ENCODE assay signal across 27 mouse cellular contexts in genomic region chr8:106316506-106316905, GRCm38 (mm10). TPM values are rescaled to one million over a fixed set of nuclear protein-coding genes. Genes with fewer than 3 reads are reported as not detected.
DNase-seq lines count a peak whose midpoint lies in the region; ATAC-seq and TF ChIP-seq lines count a peak whose summit lies in the region.
"Had no signal": no experiment of that assay in that cellular context is flagged by ENCODE, and none has a peak within 500 bp of the region (broad histone marks: within the 10 kb centered on the region; RNA-seq: fewer than 3 reads in every experiment).

No protein-coding gene starts in this region.

- peak; percentile 51; the same call in 1 of the 2 replicates for ATAC-seq in megakaryocyte, adult 5-6 weeks (ENCODE audit: poor library complexity, severe bottlenecking)
- ATAC-seq in stomach, postnatal 0 days (ENCODE audit: low FRiP score, low TSS enrichment): no peak
- ATAC-seq: forebrain, embryonic 13.5 days; forebrain, embryonic 16.5 days; hindbrain, postnatal 0 days; inflammation-experienced regulatory T-cells, adult 6 months; Patski had no signal

- no peak for TF ChIP-seq RAD21 in CH12.LX (IDR thresholded peaks at IDR 0.05; ENCODE audit: low read depth, low read length)

- no peak overlapping the region for H3K4me3 ChIP-seq in CH12.LX (replicated peaks in 1 of 3; ENCODE audit: low read depth in 2 of 3, low read length in 2 of 3, poor library complexity in 1 of 3)
- no peak overlapping the region for H3K4me3 ChIP-seq in stomach, postnatal 0 days (ENCODE audit: low read depth, low read length)
- H3K4me3 ChIP-seq: embryonic facial prominence, embryonic 10.5 days; embryonic facial prominence, embryonic 13.5 days; erythroblast, embryonic 14.5 days; forebrain, embryonic 13.5 days; heart, embryonic 10.5 days; heart, embryonic 13.5 days had no signal

- in situ Hi-C loops in CH12.LX (cut with MboI; ENCODE audit: low pct_ligation_motif_present, low pct_unique_long_range_greater_than_20kb, low sequenced_read_pairs): no loop called here

- DNase-seq in B cell, adult 2 months: peak; percentile 46 to 56
- DNase-seq in CH12.LX (ENCODE audit: extremely low read depth): peak; percentile 60
- DNase-seq in stomach, postnatal 0 days (ENCODE audit: low spot score): no peak
- no peak for DNase-seq in left cerebral cortex, postnatal 25 days (ENCODE audit: low spot score in 2 of 2)
- no peak for DNase-seq in left cerebral cortex, postnatal 10 days (ENCODE audit: extremely low spot score in 1 of 2, low spot score in 2 of 2)
- DNase-seq: adrenal gland, postnatal 10 days; adrenal gland, postnatal 36 days; cerebellum, adult 2 months; cerebellum, adult 9-11 months; cerebellum, postnatal 25 days; embryo, embryonic 11 days; gastrocnemius, postnatal 10 days; heart, postnatal 14 days; heart, postnatal 4 days had no signal

- peak overlapping the region; percentile 44; the same call in 1 of the 2 replicates for H3K4me2 ChIP-seq in CH12.LX (ENCODE audit: insufficient read depth, low read depth, poor library complexity, severe bottlenecking)
- H3K4me2 ChIP-seq in stomach, postnatal 0 days (replicated peaks; ENCODE audit: low read depth): no peak overlapping the region
- H3K4me2 ChIP-seq: embryonic facial prominence, embryonic 13.5 days; forebrain, embryonic 13.5 days; heart, embryonic 13.5 days; hindbrain, embryonic 14.5 days had no signal

- H3K79me2 ChIP-seq in CH12.LX (replicated peaks; ENCODE audit: control insufficient read depth, extremely low read depth, insufficient read depth, poor library complexity, severe bottlenecking): no peaks in the 10 kb centered on the region

- no peaks in the 10 kb centered on the region for H3K36me3 ChIP-seq in CH12.LX (replicated peaks in 1 of 2; ENCODE audit: control insufficient read depth in 1 of 2, insufficient read depth in 1 of 2, low read length in 1 of 2)
- no peaks in the 10 kb centered on the region for H3K36me3 ChIP-seq in stomach, postnatal 0 days (ENCODE audit: control insufficient read depth, insufficient read depth, low read length)
- H3K36me3 ChIP-seq: embryonic facial prominence, embryonic 10.5 days; embryonic facial prominence, embryonic 13.5 days; G1E; heart, embryonic 10.5 days; heart, embryonic 13.5 days had no signal

- H3K9me3 ChIP-seq in CH12.LX (replicated peaks; ENCODE audit: low read length): peaks cover 3% of the 10 kb centered on the region
- H3K9me3 ChIP-seq in stomach, postnatal 0 days (ENCODE audit: control insufficient read depth, low read length): no peaks in the 10 kb centered on the region
- H3K9me3 ChIP-seq: embryonic facial prominence, embryonic 10.5 days; embryonic facial prominence, embryonic 13.5 days; forebrain, embryonic 13.5 days; G1E; heart, embryonic 10.5 days; heart, embryonic 13.5 days had no signal

- TF ChIP-seq POLR2A in CH12.LX (IDR thresholded peaks at IDR 0.05; ENCODE audit: low read depth, low read length): no peak

- no peak overlapping the region for H3K9ac ChIP-seq in CH12.LX (ENCODE audit: insufficient read depth, low read depth)
- no peak overlapping the region for H3K9ac ChIP-seq in stomach, postnatal 0 days (ENCODE audit: low read length)
- H3K9ac ChIP-seq: embryonic facial prominence, embryonic 13.5 days; forebrain, embryonic 13.5 days; heart, embryonic 13.5 days; hindbrain, embryonic 14.5 days had no signal

- H3K27ac ChIP-seq in CH12.LX (ENCODE audit: insufficient read depth, low read depth): no peak overlapping the region
- H3K27ac ChIP-seq in stomach, postnatal 0 days (replicated peaks): 0 out of 2 replicates have a peak overlapping the region, but pooled peaks have one; percentile 18
- H3K27ac ChIP-seq: embryonic facial prominence, embryonic 10.5 days; embryonic facial prominence, embryonic 13.5 days; forebrain, embryonic 13.5 days; heart, embryonic 10.5 days; heart, embryonic 13.5 days; hindbrain, embryonic 14.5 days; hindbrain, postnatal 0 days had no signal

- whole genome bisulfite sequencing in stomach, postnatal 0 days: 68% methylated on average over 10 of the region's 10 CpGs

- intact Hi-C loops in left cerebral cortex, postnatal 25 days (cut with DNase I): no loop called here
- intact Hi-C loops in left cerebral cortex, postnatal 10 days (cut with DNase I): no loop called here

- TF ChIP-seq EP300 in CH12.LX (IDR thresholded peaks at IDR 0.05; ENCODE audit: low read length): peak; percentile 61; the same call in 1 of the 2 replicates
- TF ChIP-seq EP300 in stomach, postnatal 0 days (optimal IDR thresholded peaks at IDR 0.05): no peak

- TF ChIP-seq CTCF in CH12.LX (conservative IDR thresholded peaks at IDR 0.05 in 1 of 2, IDR thresholded peaks at IDR 0.05 in 1 of 2; ENCODE audit: low read depth in 2 of 2, low read length in 2 of 2): no peak
- no peak for TF ChIP-seq CTCF in stomach, postnatal 0 days (IDR thresholded peaks at IDR 0.05; ENCODE audit: low read depth)

- peaks cover 14% of the 10 kb centered on the region for H3K27me3 ChIP-seq in CH12.LX (replicated peaks)
- no peaks in the 10 kb centered on the region for H3K27me3 ChIP-seq in stomach, postnatal 0 days (ENCODE audit: control insufficient read depth, insufficient read depth, low read length)
- H3K27me3 ChIP-seq: embryonic facial prominence, embryonic 13.5 days; forebrain, embryonic 13.5 days had no signal

- dilution Hi-C loops in CH12.LX (cut with MboI; ENCODE audit: extremely low pct_ligation_motif_present, extremely low pct_unique_long_range_greater_than_20kb, low sequenced_read_pairs): no loop called here

- H3K4me1 ChIP-seq in CH12.LX (ENCODE audit: control insufficient read depth in 1 of 2, insufficient read depth in 2 of 2): peaks cover 8 to 23% of the 10 kb centered on the region in 2 experiments
- H3K4me1 ChIP-seq in stomach, postnatal 0 days (replicated peaks; ENCODE audit: control insufficient read depth, insufficient read depth): no peaks in the 10 kb centered on the region
- H3K4me1 ChIP-seq: forebrain, embryonic 13.5 days; heart, embryonic 10.5 days; heart, embryonic 13.5 days had no signal

TF ChIP-seq in CH12.LX, 34 proteins besides CTCF, POLR2A, EP300 and RAD21 (continues in another document):
- TF ChIP-seq UBTF (IDR thresholded peaks at IDR 0.05; ENCODE audit: low read depth, low read length) (no peak), TCF12 (IDR thresholded peaks at IDR 0.05; ENCODE audit: low read depth, low read length) (no peak), JUND (conservative IDR thresholded peaks at IDR 0.05; ENCODE audit: low read depth, low read length) (no peak), KAT2A (IDR thresholded peaks at IDR 0.05; ENCODE audit: insufficient replicate concordance, low read length) (no peak), MAX (IDR thresholded peaks at IDR 0.05; ENCODE audit: low read length) (peak; percentile 86), ETS1 (conservative IDR thresholded peaks at IDR 0.05; ENCODE audit: low read depth, low read length) (peak; percentile 39; the same call in 1 of the 2 replicates), NRF1 (IDR thresholded peaks at IDR 0.05; ENCODE audit: low read depth, low read length) (no peak), SIN3A (IDR thresholded peaks at IDR 0.05; ENCODE audit: low read length) (no peak), NELFE (IDR thresholded peaks at IDR 0.05; ENCODE audit: low read depth, low read length) (no peak), ZNF384 (IDR thresholded peaks at IDR 0.05; ENCODE audit: low read depth, low read length) (no peak), BHLHE40 (IDR thresholded peaks at IDR 0.05; ENCODE audit: low read depth, low read length) (peak; percentile 92), CHD1 (IDR thresholded peaks at IDR 0.05; ENCODE audit: low read depth, low read length) (no peak), USF2 (conservative IDR thresholded peaks at IDR 0.05; ENCODE audit: low read depth, low read length) (no peak), ZKSCAN1 (IDR thresholded peaks at IDR 0.05; ENCODE audit: borderline replicate concordance, low read depth, low read length) (no peak), ZC3H11A (IDR thresholded peaks at IDR 0.05; ENCODE audit: low read depth, low read length) (no peak), POLR2AphosphoS2 (IDR thresholded peaks at IDR 0.05; ENCODE audit: low read depth, low read length) (no peak), HCFC1 (IDR thresholded peaks at IDR 0.05; ENCODE audit: low read depth, low read length) (no peak), ZMIZ1 (IDR thresholded peaks at IDR 0.05; ENCODE audit: low read depth, low read length) (no peak), MAFK (IDR thresholded peaks at IDR 0.05; ENCODE audit: insufficient replicate concordance, low read length) (no peak), IRF4 (IDR thresholded peaks at IDR 0.05; ENCODE audit: low read depth, low read length) (no peak), TBP (conservative IDR thresholded peaks at IDR 0.05; ENCODE audit: low read depth, low read length) (no peak), RCOR1 (conservative IDR thresholded peaks at IDR 0.05; ENCODE audit: low read depth, low read length) (no peak), MXI1 (IDR thresholded peaks at IDR 0.05; ENCODE audit: low read depth, low read length) (no peak), JUN (IDR thresholded peaks at IDR 0.05; ENCODE audit: insufficient read depth, low read depth, low read length) (no peak), SMC3 (IDR thresholded peaks at IDR 0.05; ENCODE audit: low read depth, low read length) (no peak), GABPA (IDR thresholded peaks at IDR 0.05; ENCODE audit: insufficient replicate concordance, low read depth, low read length) (no peak), PAX5 (IDR thresholded peaks at IDR 0.05; ENCODE audit: low read length) (no peak), MEF2A (IDR thresholded peaks at IDR 0.05; ENCODE audit: borderline replicate concordance, low read depth, low read length) (peak; percentile 75; the same call in 1 of the 2 replicates), ELF1 (IDR thresholded peaks at IDR 0.05; ENCODE audit: low read depth, low read length) (peak; percentile 73), MYC (IDR thresholded peaks at IDR 0.05; ENCODE audit: low read depth, low read length) (peak; percentile 92), MAZ (IDR thresholded peaks at IDR 0.05; ENCODE audit: low read depth, low read length) (no peak), USF1 (IDR thresholded peaks at IDR 0.05; ENCODE audit: low read depth, low read length) (no peak), E2F4 (IDR thresholded peaks at IDR 0.05; ENCODE audit: insufficient replicate concordance, low read depth, low read length) (no peak)

RNA-seq across cellular contexts. Expression of gene Smpd3, which starts 21.3 kb away (rescaled TPM):
- total RNA-seq in CH12.LX (2012; rRNA removed): 0.21 and 0.25 TPM in 2 replicates
- 0.16 and 0.23 TPM in 2 replicates for total RNA-seq in CH12.LX (2014; rRNA removed)
- 0.16 and 0.19 TPM in 2 replicates for polyA plus RNA-seq in CH12.LX (2012; ENCODE audit: insufficient read length, low read depth)
- 0.09 and 0.16 TPM in 2 replicates for total RNA-seq in megakaryocyte, adult 5-6 weeks (2015)
- total RNA-seq in megakaryocyte, adult 5-6 weeks (2017): 0.07 and 0.24 TPM in 2 replicates
- polyA plus RNA-seq in stomach, postnatal 0 days (2015; fragmentation: Nextera tagmentation; extraction: Ambion mirVana): 47.6 and 47.7 TPM in 2 replicates
- 10 to 100 TPM; 59.4 to 74.6 TPM for total RNA-seq in left cerebral cortex, postnatal 25 days (2021)
- 100 to 1,000 TPM; 122 to 127 TPM for total RNA-seq in left cerebral cortex, postnatal 10 days (2021)
- total RNA-seq: G1E had no signal
- polyA plus RNA-seq: erythroblast, embryonic 14.5 days; G1E; inflammation-experienced regulatory T-cells, adult 6 months had no signal

Comparison
In these comparisons a context has a peak if more than half of its experiments do, and no peak if none do; other contexts are left out.
1. DNase-seq: peak in B cell, adult 2 months (2 of 2) and CH12.LX (single experiment); none in stomach, postnatal 0 days (single experiment), left cerebral cortex, postnatal 25 days (0 of 2) and left cerebral cortex, postnatal 10 days (0 of 2).
2. RNA of gene Smpd3, which starts 21.3 kb away (total RNA-seq): 122 to 127 TPM in left cerebral cortex, postnatal 10 days and 59.4 to 74.6 TPM in left cerebral cortex, postnatal 25 days; 0.16 to 0.25 TPM in CH12.LX and 0.07 to 0.24 TPM in megakaryocyte, adult 5-6 weeks; every median in the first group is over 10 times any median in the second.